Mouse (Mus musculus): ENCODE results near the gene Man2a2. TPM values are rescaled to one million over a fixed set of nuclear protein-coding genes. Genes with fewer than 3 reads are reported as not detected.
A peak's percentile ranks its signal among the peaks of the same experiment; 100 is the strongest.
"Not testable (repeated sequence)": the region's sequence is repeated elsewhere in the genome, so short reads cannot be mapped to it uniquely, and the experiment has no call there.

Man2a2 gene
- total RNA-seq, 2 experiments from 2014 or later, result 128 to 158 TPM

GRCm38 (mm10) chr7:80401041-80401859 lies 30.1 kb upstream of the Man2a2 start:
- intact Hi-C loops (cut with DNase I), result no loop called here
- DNase-seq (ENCODE audit: low spot score in 2 of 2), result no peak

GRCm38 (mm10) chr7:80400571-80400970 lies 29.4 kb upstream of the Man2a2 start:
- DNase-seq (ENCODE audit: low spot score in 2 of 2), result no peak
- intact Hi-C loops (cut with DNase I), result no loop called here

GRCm38 (mm10) chr7:80400099-80400498 lies 28.9 kb upstream of the Man2a2 start:
- no peak for DNase-seq (ENCODE audit: low spot score in 2 of 2)
- intact Hi-C loops (cut with DNase I), result no loop called here

GRCm38 (mm10) chr7:80398654-80399444 lies 27.7 kb upstream of the Man2a2 start:
- intact Hi-C loops (cut with DNase I), result no loop called here
- no peak for DNase-seq (ENCODE audit: low spot score in 2 of 2)

- peak; percentile 65 to 68 for DNase-seq (ENCODE audit: low spot score in 2 of 2)
- intact Hi-C loops (cut with DNase I), result no loop called here
Measured at GRCm38 (mm10) chr7:80397986-80398385, 26.8 kb upstream of the Man2a2 start.

GRCm38 (mm10) chr7:80396427-80396826 lies 25.3 kb upstream of the Man2a2 start:
- DNase-seq (ENCODE audit: low spot score in 2 of 2); intact Hi-C loops (cut with DNase I): not testable (repeated sequence)

- no peak for DNase-seq (ENCODE audit: low spot score in 2 of 2)
- intact Hi-C loops (cut with DNase I), result no loop called here
Measured at GRCm38 (mm10) chr7:80394600-80394999, 23.4 kb upstream of the Man2a2 start.

GRCm38 (mm10) chr7:80392119-80392518 lies 20.9 kb upstream of the Man2a2 start:
- intact Hi-C loops (cut with DNase I), result no loop called here
- DNase-seq (ENCODE audit: low spot score in 2 of 2), result no peak

GRCm38 (mm10) chr7:80387633-80388543 lies 16.7 kb upstream of the Man2a2 start, which contains the start of gene Fes:
Gene Fes (minus strand): TSS chr7:80387946.
- intact Hi-C loops (cut with DNase I), result loop anchor here (10.0 kb wide), 1 partner anchor 327 kb away; no protein-coding TSS in a partner anchor
- no peak for DNase-seq (ENCODE audit: low spot score in 2 of 2)

- no peak for DNase-seq (ENCODE audit: low spot score in 2 of 2)
- intact Hi-C loops (cut with DNase I), result loop anchor here (10.0 kb wide), 1 partner anchor 328 kb away; no protein-coding TSS in a partner anchor
Measured at GRCm38 (mm10) chr7:80387033-80387632, 16.0 kb upstream of the Man2a2 start.

GRCm38 (mm10) chr7:80386235-80386930 lies 15.2 kb upstream of the Man2a2 start:
- intact Hi-C loops (cut with DNase I), result loop anchor here (1.0 to 10.0 kb wide), 3 partner anchors 194 to 328 kb away; no protein-coding TSS in a partner anchor
- peak; percentile 80 to 84 for DNase-seq (ENCODE audit: low spot score in 2 of 2)

- DNase-seq (ENCODE audit: low spot score in 2 of 2), result no peak
- intact Hi-C loops (cut with DNase I), result loop anchor here (10.0 kb wide), 1 partner anchor 332 kb away; no protein-coding TSS in a partner anchor
Measured at GRCm38 (mm10) chr7:80382919-80383318, 11.7 kb upstream of the Man2a2 start.

- DNase-seq (ENCODE audit: low spot score in 2 of 2), result no peak
- intact Hi-C loops (cut with DNase I), result no loop called here
Measured at GRCm38 (mm10) chr7:80379531-80379930, 8.4 kb upstream of the Man2a2 start.

- intact Hi-C loops (cut with DNase I), result no loop called here
- DNase-seq (ENCODE audit: low spot score in 2 of 2), result peak in 1 of 2 experiments; percentile 64
Measured at GRCm38 (mm10) chr7:80377471-80377870, 6.3 kb upstream of the Man2a2 start.

GRCm38 (mm10) chr7:80376192-80376591 lies 5.0 kb upstream of the Man2a2 start:
- intact Hi-C loops (cut with DNase I), result no loop called here
- no peak for DNase-seq (ENCODE audit: low spot score in 2 of 2)

GRCm38 (mm10) chr7:80375376-80376039 lies 4.3 kb upstream of the Man2a2 start:
- intact Hi-C loops (cut with DNase I), result no loop called here
- DNase-seq (ENCODE audit: low spot score in 2 of 2), result no peak

- DNase-seq (ENCODE audit: low spot score in 2 of 2), result no peak
- intact Hi-C loops (cut with DNase I), result no loop called here
Measured at GRCm38 (mm10) chr7:80374733-80375132, 3.6 kb upstream of the Man2a2 start.

GRCm38 (mm10) chr7:80374280-80374679 lies 3.1 kb upstream of the Man2a2 start:
- DNase-seq (ENCODE audit: low spot score in 2 of 2), result no peak
- intact Hi-C loops (cut with DNase I), result no loop called here
